Mouse (Mus musculus) telencephalon, adult 2 months (tissue): ENCODE measurements around the gene Cmtm4.
"Not testable (repeated sequence)": the region's sequence is repeated elsewhere in the genome, so short reads cannot be mapped to it uniquely, and the experiment has no call there.

Experiments
- DNase-seq: peaks from one replicate; pipeline ENCODE4 v3.0.0-alpha.2; 2011; ENCODE audit warnings: low read depth, low spot score

Gene Cmtm4

GRCm38 (mm10) chr8:104339229-104339982, 56.2 kb downstream of the Cmtm4 start, which contains the start of gene Cmtm3:
Gene Cmtm3 (plus strand): TSS chr8:104339410.
- DNase-seq = no peak

GRCm38 (mm10) chr8:104337890-104338289, 57.7 kb downstream of the Cmtm4 start:
- DNase-seq = no peak

GRCm38 (mm10) chr8:104336806-104337205, 58.8 kb downstream of the Cmtm4 start:
- no peak for DNase-seq

GRCm38 (mm10) chr8:104334196-104334595, 61.4 kb downstream of the Cmtm4 start:
- no peak for DNase-seq

GRCm38 (mm10) chr8:104333786-104334185, 61.8 kb downstream of the Cmtm4 start:
- DNase-seq = no peak

GRCm38 (mm10) chr8:104332665-104333631, 62.7 kb downstream of the Cmtm4 start:
- no peak for DNase-seq

- DNase-seq = not testable (repeated sequence)
Observed at GRCm38 (mm10) chr8:104321930-104322329, 73.7 kb downstream of the Cmtm4 start, which contains the start of gene Cmtm2b. Gene Cmtm2b (plus strand): TSS chr8:104322230.

- not testable (repeated sequence) for DNase-seq
Observed at GRCm38 (mm10) chr8:104321267-104321666, 74.3 kb downstream of the Cmtm4 start, which contains the start of gene Gm11020. Gene Gm11020 (plus strand): TSS chr8:104321567.

- no peak for DNase-seq
Observed at GRCm38 (mm10) chr8:104313311-104313710, 82.3 kb downstream of the Cmtm4 start.

GRCm38 (mm10) chr8:104312023-104312422, 83.6 kb downstream of the Cmtm4 start:
- not testable (repeated sequence) for DNase-seq

- DNase-seq = not testable (repeated sequence)
Observed at GRCm38 (mm10) chr8:104309441-104310155, 86.0 kb downstream of the Cmtm4 start, which contains the start of the genes Gm45711 and Cmtm1. Gene Gm45711 (minus strand): TSS chr8:104310081. Gene Cmtm1 (minus strand): TSS chr8:104310145.

GRCm38 (mm10) chr8:104308341-104308740, 87.3 kb downstream of the Cmtm4 start:
- DNase-seq = not testable (repeated sequence)

GRCm38 (mm10) chr8:104304962-104305361, 90.6 kb downstream of the Cmtm4 start:
- DNase-seq = no peak

- not testable (repeated sequence) for DNase-seq
Observed at GRCm38 (mm10) chr8:104302536-104302935, 93.1 kb downstream of the Cmtm4 start.

- DNase-seq = not testable (repeated sequence)
Observed at GRCm38 (mm10) chr8:104301577-104301976, 94.0 kb downstream of the Cmtm4 start.
